Mouse (Mus musculus): ENCODE results near the gene Camk2n1.

The Camk2n1 gene

GRCm38 (mm10) chr4:138447827-138448602 is 6.1 kb upstream of the Camk2n1 start:
- DNase-seq (ENCODE audit: low spot score) = no peak

- no peak for DNase-seq (ENCODE audit: low spot score)
These were observed 5.1 kb upstream of the Camk2n1 start for GRCm38 (mm10) chr4:138448872-138449615.

- no peak for DNase-seq (ENCODE audit: low spot score)
These were observed 4.3 kb upstream of the Camk2n1 start for GRCm38 (mm10) chr4:138449636-138450314.

GRCm38 (mm10) chr4:138452306-138453096 is 1.6 kb upstream of the Camk2n1 start:
- no peak for DNase-seq (ENCODE audit: low spot score)

- peak; percentile 45 for DNase-seq (ENCODE audit: low spot score)
These were observed 889 bp upstream of the Camk2n1 start for GRCm38 (mm10) chr4:138453097-138453752.

- DNase-seq (ENCODE audit: low spot score) = peak; percentile 78
These were observed 542 bp downstream of the Camk2n1 start for GRCm38 (mm10) chr4:138454571-138455140.

GRCm38 (mm10) chr4:138455141-138455955 is 1.2 kb downstream of the Camk2n1 start:
- DNase-seq (ENCODE audit: low spot score) = peak; percentile 58

- peak; percentile 37 for DNase-seq (ENCODE audit: low spot score)
These were observed 1.8 kb downstream of the Camk2n1 start for GRCm38 (mm10) chr4:138455956-138456341.

GRCm38 (mm10) chr4:138456536-138456935 is 2.4 kb downstream of the Camk2n1 start:
- peak; percentile 42 for DNase-seq (ENCODE audit: low spot score)

- no peak for DNase-seq (ENCODE audit: low spot score)
These were observed 3.0 kb downstream of the Camk2n1 start for GRCm38 (mm10) chr4:138457091-138457490.

- DNase-seq (ENCODE audit: low spot score) = no peak
These were observed 4.1 kb downstream of the Camk2n1 start for GRCm38 (mm10) chr4:138458171-138458570.

GRCm38 (mm10) chr4:138458735-138459440 is 4.8 kb downstream of the Camk2n1 start:
- no peak for DNase-seq (ENCODE audit: low spot score)

GRCm38 (mm10) chr4:138459775-138460174 is 5.7 kb downstream of the Camk2n1 start:
- DNase-seq (ENCODE audit: low spot score) = no peak

GRCm38 (mm10) chr4:138460910-138461309 is 6.8 kb downstream of the Camk2n1 start:
- DNase-seq (ENCODE audit: low spot score) = no peak

GRCm38 (mm10) chr4:138461471-138461870 is 7.4 kb downstream of the Camk2n1 start:
- no peak for DNase-seq (ENCODE audit: low spot score)

- peak; percentile 69 for DNase-seq (ENCODE audit: low spot score)
These were observed 9.1 kb downstream of the Camk2n1 start for GRCm38 (mm10) chr4:138462971-138463831.

GRCm38 (mm10) chr4:138463832-138464487 is 9.8 kb downstream of the Camk2n1 start:
- DNase-seq (ENCODE audit: low spot score) = peak; percentile 81
